Mouse (Mus musculus): ENCODE measurements around the gene Chchd2. TPM values are rescaled to one million over a fixed set of nuclear protein-coding genes. Genes with fewer than 3 reads are reported as not detected.

The Chchd2 gene
- polyA plus RNA-seq, 1 experiment from 2014 or later: 895 TPM

DNA sequence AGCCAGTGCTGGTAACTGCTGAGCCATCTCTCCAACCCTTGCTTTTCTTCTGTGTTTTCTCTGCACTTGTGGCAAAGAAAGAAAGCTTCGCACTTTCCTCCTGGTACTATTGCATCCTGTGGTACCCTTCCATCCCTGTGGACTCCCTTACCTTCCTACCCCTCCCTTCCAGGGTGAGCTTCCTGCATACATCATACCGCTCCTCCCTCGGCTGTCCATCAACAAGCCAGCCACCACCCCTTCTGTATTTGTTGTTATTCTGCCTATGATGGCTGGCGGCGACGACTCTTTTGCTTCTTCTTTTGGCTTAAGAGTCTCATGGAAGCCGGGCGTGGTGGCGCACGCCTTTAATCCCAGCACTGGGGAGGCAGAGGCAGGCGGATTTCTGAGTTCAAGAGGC lies 12.2 kb downstream of the Chchd2 start:
- Histone ChIP-seq H3K27ac (replicated peaks) (no peak overlapping the region), H3K9ac (replicated peaks) (no peak overlapping the region), H3K9me3 (no peaks in the 10 kb centered on the region), H3K36me3 (no peaks in the 10 kb centered on the region), H3K4me3 (no peak overlapping the region), H3K4me2 (replicated peaks) (no peak overlapping the region), H3K4me1 (no peaks in the 10 kb centered on the region), H3K27me3 (no peaks in the 10 kb centered on the region)
- no peak for ATAC-seq (replicated peaks)
- WGBS: 81% methylated on average over 11 of the region's 11 CpGs

GRCm38 (mm10) chr5:129873942-129874341 lies 13.3 kb downstream of the Chchd2 start:
- Histone ChIP-seq H3K4me3 (no peak overlapping the region), H3K4me2 (replicated peaks) (no peak overlapping the region), H3K36me3 (no peaks in the 10 kb centered on the region), H3K9ac (replicated peaks) (no peak overlapping the region), H3K4me1 (no peaks in the 10 kb centered on the region), H3K27ac (replicated peaks) (no peak overlapping the region), H3K27me3 (no peaks in the 10 kb centered on the region), H3K9me3 (no peaks in the 10 kb centered on the region)
- no peak for ATAC-seq (replicated peaks)
- 86% methylated on average over 12 of the region's 12 CpGs for WGBS

DNA sequence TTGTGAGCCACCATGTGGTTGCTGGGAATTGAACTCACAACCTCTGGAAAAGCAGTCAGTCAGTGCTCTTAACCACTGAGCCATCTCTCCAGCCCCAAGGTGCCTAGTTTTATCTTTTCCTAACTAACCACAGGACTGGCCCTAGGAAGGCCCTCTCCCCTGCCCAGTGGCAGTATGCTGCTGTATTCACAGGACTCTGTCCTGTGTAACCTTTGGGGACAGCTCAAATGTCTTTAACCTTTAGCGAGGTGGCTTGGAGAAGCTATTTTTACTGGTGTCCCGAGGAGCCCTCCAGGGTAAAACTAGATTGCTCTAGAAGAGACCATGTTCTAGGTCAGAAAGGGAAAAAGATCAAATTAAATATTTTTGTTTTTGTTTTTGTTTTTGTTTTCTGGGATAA lies 16.0 kb downstream of the Chchd2 start:
- Histone ChIP-seq H3K4me1 (no peaks in the 10 kb centered on the region), H3K27ac (replicated peaks) (no peak overlapping the region), H3K4me3 (no peak overlapping the region), H3K9me3 (no peaks in the 10 kb centered on the region), H3K9ac (replicated peaks) (no peak overlapping the region), H3K4me2 (replicated peaks) (no peak overlapping the region), H3K36me3 (no peaks in the 10 kb centered on the region), H3K27me3 (no peaks in the 10 kb centered on the region)
- ATAC-seq (replicated peaks): no peak
- WGBS: 80% methylated on average over 2 of the region's 2 CpGs

GRCm38 (mm10) chr5:129869238-129869995 lies 17.9 kb downstream of the Chchd2 start:
- no peak for ATAC-seq (replicated peaks)
- Histone ChIP-seq H3K27me3 (no peaks in the 10 kb centered on the region), H3K4me1 (no peaks in the 10 kb centered on the region), H3K4me2 (replicated peaks) (no peak overlapping the region), H3K9me3 (no peaks in the 10 kb centered on the region), H3K4me3 (no peak overlapping the region), H3K36me3 (no peaks in the 10 kb centered on the region), H3K27ac (replicated peaks) (no peak overlapping the region), H3K9ac (replicated peaks) (no peak overlapping the region)
- 92% methylated on average over 19 of the region's 19 CpGs for WGBS

DNA sequence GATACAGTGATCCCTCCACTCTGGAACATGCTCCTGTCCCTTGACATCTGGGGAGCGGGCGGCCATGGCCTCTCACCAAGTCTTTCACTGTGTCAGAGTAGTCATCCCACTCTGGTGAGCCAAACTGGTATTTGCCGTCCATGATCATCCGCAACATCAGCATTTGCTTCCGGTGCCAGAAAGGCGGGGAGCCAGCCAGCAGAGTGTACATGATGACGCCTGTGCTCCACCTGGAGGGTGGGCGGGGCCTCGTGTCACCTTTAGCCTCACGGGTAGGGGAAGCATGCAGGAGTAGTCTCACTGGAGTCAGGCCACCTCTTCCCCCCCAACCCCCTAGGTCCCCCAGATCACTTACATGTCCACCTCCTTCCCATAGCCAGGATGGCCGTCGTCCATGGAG lies 21.4 kb downstream of the Chchd2 start:
- Histone ChIP-seq H3K9me3 (no peaks in the 10 kb centered on the region), H3K9ac (replicated peaks) (no peak overlapping the region), H3K4me1 (no peaks in the 10 kb centered on the region), H3K27ac (replicated peaks) (no peak overlapping the region), H3K4me2 (replicated peaks) (no peak overlapping the region), H3K36me3 (peaks cover 13% of the 10 kb centered on the region), H3K27me3 (no peaks in the 10 kb centered on the region), H3K4me3 (no peak overlapping the region)
- 93% methylated on average over 12 of the region's 12 CpGs for WGBS
- ATAC-seq (replicated peaks): no peak

DNA sequence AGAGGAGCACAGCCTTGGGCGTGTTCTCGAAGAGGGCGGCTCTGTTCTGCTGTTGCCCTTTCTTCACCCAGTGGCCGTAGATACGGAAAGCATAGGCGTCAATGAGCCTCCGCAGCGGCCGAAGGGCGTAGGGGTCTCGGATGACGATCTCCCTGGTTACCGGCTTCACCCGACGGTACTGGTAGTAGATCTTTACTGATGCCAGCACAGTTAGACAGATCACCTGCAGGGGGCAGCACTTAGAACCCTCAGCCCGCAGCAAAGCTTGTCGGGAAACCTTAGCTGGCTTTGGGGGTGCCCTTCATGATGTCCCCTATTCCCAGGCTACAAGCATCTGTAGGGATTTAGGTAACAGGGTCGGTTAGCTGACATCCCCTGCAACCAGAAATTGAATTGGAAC lies 22.8 kb downstream of the Chchd2 start:
- WGBS: 14% methylated on average over 18 of the region's 18 CpGs
- H3K4me1 ChIP-seq: no peaks in the 10 kb centered on the region
- ATAC-seq (replicated peaks): no peak
- no peaks in the 10 kb centered on the region for H3K9me3 ChIP-seq
- no peak overlapping the region for H3K9ac ChIP-seq (replicated peaks)
- H3K4me2 ChIP-seq (replicated peaks): no peak overlapping the region
- no peak overlapping the region for H3K4me3 ChIP-seq
- H3K27me3 ChIP-seq: no peaks in the 10 kb centered on the region
- peaks cover 25% of the 10 kb centered on the region for H3K36me3 ChIP-seq
- no peak overlapping the region for H3K27ac ChIP-seq (replicated peaks)

- Histone ChIP-seq H3K27ac (replicated peaks) (no peak overlapping the region), H3K9ac (replicated peaks) (no peak overlapping the region), H3K4me1 (no peaks in the 10 kb centered on the region), H3K27me3 (no peaks in the 10 kb centered on the region), H3K4me3 (no peak overlapping the region), H3K36me3 (peaks cover 37% of the 10 kb centered on the region), H3K4me2 (replicated peaks) (no peak overlapping the region), H3K9me3 (no peaks in the 10 kb centered on the region)
- ATAC-seq (replicated peaks): no peak
- 96% methylated on average over 6 of the region's 6 CpGs for WGBS
Measured at GRCm38 (mm10) chr5:129862325-129862724, 24.9 kb downstream of the Chchd2 start.

- no peaks in the 10 kb centered on the region for H3K27me3 ChIP-seq
- H3K27ac ChIP-seq (replicated peaks): no peak overlapping the region
- no peak overlapping the region for H3K9ac ChIP-seq (replicated peaks)
- no peaks in the 10 kb centered on the region for H3K4me1 ChIP-seq
- WGBS: 92% methylated on average over 5 of the region's 5 CpGs
- no peak overlapping the region for H3K4me3 ChIP-seq
- no peaks in the 10 kb centered on the region for H3K9me3 ChIP-seq
- ATAC-seq (replicated peaks): no peak
- H3K36me3 ChIP-seq: peaks cover 42% of the 10 kb centered on the region
- H3K4me2 ChIP-seq (replicated peaks): no peak overlapping the region
Measured at GRCm38 (mm10) chr5:129856414-129856813, 30.9 kb downstream of the Chchd2 start.

- no peak for ATAC-seq (replicated peaks)
- Histone ChIP-seq H3K9me3 (no peaks in the 10 kb centered on the region), H3K27ac (replicated peaks) (no peak overlapping the region), H3K4me3 (no peak overlapping the region), H3K9ac (replicated peaks) (no peak overlapping the region), H3K36me3 (peaks cover 34% of the 10 kb centered on the region), H3K4me1 (no peaks in the 10 kb centered on the region), H3K4me2 (replicated peaks) (no peak overlapping the region), H3K27me3 (no peaks in the 10 kb centered on the region)
- WGBS: 52% methylated on average over 5 of the region's 5 CpGs
Measured at GRCm38 (mm10) chr5:129855163-129855562, 32.1 kb downstream of the Chchd2 start.

GRCm38 (mm10) chr5:129847558-129847820 lies 39.8 kb downstream of the Chchd2 start:
- ATAC-seq (replicated peaks): no peak
- H3K4me3 ChIP-seq: peak overlapping the region; percentile 75
- H3K9me3 ChIP-seq: no peaks in the 10 kb centered on the region
- H3K36me3 ChIP-seq: peaks cover 30% of the 10 kb centered on the region
- H3K4me1 ChIP-seq: peaks cover 21% of the 10 kb centered on the region
- no peak overlapping the region for H3K27ac ChIP-seq (replicated peaks)
- H3K4me2 ChIP-seq (replicated peaks): peak overlapping the region; percentile 59
- H3K9ac ChIP-seq (replicated peaks): peak overlapping the region; percentile 64
- H3K27me3 ChIP-seq: no peaks in the 10 kb centered on the region
- 65% methylated on average over 8 of the region's 8 CpGs for WGBS

- Histone ChIP-seq H3K27ac (replicated peaks) (peak within 1 kb of the TSS; percentile 84), H3K4me3 (peak within 1 kb of the TSS; percentile 75), H3K4me2 (replicated peaks) (peak within 1 kb of the TSS; percentile 59), H3K27me3 (no peaks in the 10 kb centered on the region), H3K36me3 (peaks cover 30% of the 10 kb centered on the region), H3K9ac (replicated peaks) (peak within 1 kb of the TSS; percentile 64), H3K4me1 (peaks cover 21% of the 10 kb centered on the region), H3K9me3 (no peaks in the 10 kb centered on the region)
- peak; percentile 99 for ATAC-seq (replicated peaks)
- 14% methylated on average over 22 of the region's 22 CpGs for WGBS
Measured at GRCm38 (mm10) chr5:129846752-129847557, 40.3 kb downstream of the Chchd2 start, which contains the start of gene Sumf2. Sumf2 (plus strand) TSS chr5:129846986.

DNA sequence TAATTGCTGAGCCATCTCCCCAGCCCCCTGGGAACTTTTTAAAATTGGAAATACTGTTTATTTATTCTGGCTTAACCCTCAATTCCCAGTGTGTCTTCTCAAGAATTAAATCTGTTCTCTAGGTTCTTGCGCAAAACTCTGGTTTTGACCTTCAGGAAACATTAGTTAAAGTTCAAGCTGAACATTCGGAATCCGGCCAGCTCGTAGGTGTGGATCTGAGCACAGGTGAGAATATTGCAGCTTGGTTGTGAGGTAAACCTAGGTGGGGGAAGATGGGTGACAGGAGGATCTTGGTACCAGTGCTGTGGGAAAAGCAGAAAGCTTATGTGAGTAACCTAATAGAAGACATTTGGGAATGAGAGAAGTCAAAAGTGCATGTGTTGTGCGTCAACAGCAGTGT lies 42.4 kb downstream of the Chchd2 start:
- no peak overlapping the region for H3K9ac ChIP-seq (replicated peaks)
- H3K4me2 ChIP-seq (replicated peaks): no peak overlapping the region
- H3K4me1 ChIP-seq: peaks cover 21% of the 10 kb centered on the region
- no peak overlapping the region for H3K27ac ChIP-seq (replicated peaks)
- 92% methylated on average over 5 of the region's 5 CpGs for WGBS
- ATAC-seq (replicated peaks): no peak
- no peaks in the 10 kb centered on the region for H3K27me3 ChIP-seq
- peaks cover 30% of the 10 kb centered on the region for H3K36me3 ChIP-seq
- H3K4me3 ChIP-seq: no peak overlapping the region
- H3K9me3 ChIP-seq: no peaks in the 10 kb centered on the region

All from forebrain, embryonic 15.5 days (tissue).